Comparison of ENCODE assay signal across 9 mouse cellular contexts in the genomic region with DNA sequence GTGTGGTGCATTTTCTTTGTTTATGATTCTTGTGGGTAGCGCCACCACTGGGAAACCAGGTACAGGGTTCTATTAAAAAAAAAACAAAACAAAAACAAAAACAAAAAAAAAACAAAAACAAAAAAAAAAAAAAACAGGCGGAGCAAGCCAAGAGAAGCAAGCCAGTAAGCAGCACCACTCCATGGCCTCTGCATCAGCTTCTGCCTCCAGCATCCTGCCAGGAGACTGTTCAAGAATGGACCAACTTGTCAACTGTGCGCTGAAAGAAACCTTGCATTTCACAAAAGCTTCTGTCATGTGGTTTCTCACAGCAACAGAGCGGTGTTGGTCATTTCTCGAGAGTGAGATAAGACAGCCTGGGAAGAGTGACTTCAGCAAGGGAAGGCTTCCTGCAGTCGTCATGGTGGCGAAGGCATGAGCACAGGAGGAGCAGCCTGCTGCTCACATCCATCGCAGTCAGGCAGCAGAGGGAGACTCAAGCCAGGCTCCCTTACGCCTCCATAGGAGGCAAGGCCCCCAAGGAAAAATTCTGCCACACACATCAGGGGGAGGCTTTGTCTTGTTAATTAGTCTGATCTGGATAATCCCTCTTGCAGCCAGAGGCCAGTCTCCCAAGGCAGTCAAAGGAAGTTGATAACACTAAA. TPM values are rescaled to one million over a fixed set of nuclear protein-coding genes. Genes with fewer than 3 reads are reported as not detected.
DNase-seq lines count a peak whose midpoint lies in the region; ATAC-seq lines count a peak whose summit lies in the region.
"Had no signal": no experiment of that assay in that cellular context is flagged by ENCODE, and none has a peak within 500 bp of the region (broad histone marks: within the 10 kb centered on the region; RNA-seq: fewer than 3 reads in every experiment).

No protein-coding gene starts in this region.

- no peak for ATAC-seq in neural tube, embryonic 11.5 days (ENCODE audit: insufficient read depth, low FRiP score, low TSS enrichment)
- ATAC-seq in intestine, embryonic 15.5 days = no peak
- ATAC-seq in activated CD4-positive, CD25-positive, alpha-beta regulatory T cell, adult 4 months = no peak

- H3K4me2 ChIP-seq in neural tube, embryonic 11.5 days (ENCODE audit: low read depth) = no peak overlapping the region
- H3K4me2 ChIP-seq in intestine, embryonic 15.5 days (replicated peaks) = no peak overlapping the region

- WGBS in hindbrain, embryonic 10.5 days = 28% methylated on average over 9 of the region's 9 CpGs
- WGBS in neural tube, embryonic 11.5 days = 33% methylated on average over 9 of the region's 9 CpGs
- WGBS in intestine, embryonic 15.5 days = 39% methylated on average over 9 of the region's 9 CpGs

- H3K9me3 ChIP-seq in hindbrain, embryonic 10.5 days = no peaks in the 10 kb centered on the region
- H3K9me3 ChIP-seq in neural tube, embryonic 11.5 days (ENCODE audit: control insufficient read depth, low read length) = no peaks in the 10 kb centered on the region
- no peaks in the 10 kb centered on the region for H3K9me3 ChIP-seq in intestine, embryonic 15.5 days

- H3K4me3 ChIP-seq in hindbrain, embryonic 10.5 days = no peak overlapping the region
- no peak overlapping the region for H3K4me3 ChIP-seq in neural tube, embryonic 11.5 days (ENCODE audit: low read depth, low read length)
- H3K4me3 ChIP-seq in intestine, embryonic 15.5 days (replicated peaks) = no peak overlapping the region

- H3K9ac ChIP-seq in neural tube, embryonic 11.5 days (ENCODE audit: low read length) = no peak overlapping the region
- no peak overlapping the region for H3K9ac ChIP-seq in intestine, embryonic 15.5 days

- H3K27ac ChIP-seq in hindbrain, embryonic 10.5 days = no peak overlapping the region
- no peak overlapping the region for H3K27ac ChIP-seq in neural tube, embryonic 11.5 days (ENCODE audit: low read depth, low read length)
- H3K27ac ChIP-seq in intestine, embryonic 15.5 days = no peak overlapping the region

- H3K36me3 ChIP-seq in hindbrain, embryonic 10.5 days = no peaks in the 10 kb centered on the region
- no peaks in the 10 kb centered on the region for H3K36me3 ChIP-seq in neural tube, embryonic 11.5 days (ENCODE audit: control insufficient read depth, insufficient read depth, low read length)
- H3K36me3 ChIP-seq in intestine, embryonic 15.5 days = no peaks in the 10 kb centered on the region

- H3K27me3 ChIP-seq in hindbrain, embryonic 10.5 days (ENCODE audit: insufficient read depth, poor library complexity, severe bottlenecking) = no peaks in the 10 kb centered on the region
- H3K27me3 ChIP-seq in neural tube, embryonic 11.5 days (ENCODE audit: control insufficient read depth, insufficient read depth, low read length) = no peaks in the 10 kb centered on the region
- H3K27me3 ChIP-seq in intestine, embryonic 15.5 days (replicated peaks) = no peaks in the 10 kb centered on the region

- peak; percentile 27 to 31 for DNase-seq in kidney, postnatal 4 days
- no peak for DNase-seq in kidney, postnatal 14 days
- DNase-seq in ZHBTc4 (ENCODE audit: low read depth, low spot score) = peak; percentile 71
- peak; percentile 15 for DNase-seq in hindbrain, embryonic 10.5 days (ENCODE audit: low spot score)
- peak; percentile 39 for DNase-seq in neural tube, embryonic 11.5 days (ENCODE audit: low spot score)
- DNase-seq in left cerebral cortex, adult 9 months (ENCODE audit: low spot score in 2 of 2) = no peak

- peaks cover 14% of the 10 kb centered on the region for H3K4me1 ChIP-seq in hindbrain, embryonic 10.5 days (replicated peaks)
- H3K4me1 ChIP-seq in neural tube, embryonic 11.5 days (ENCODE audit: control insufficient read depth, insufficient read depth, low read length) = no peaks in the 10 kb centered on the region
- no peaks in the 10 kb centered on the region for H3K4me1 ChIP-seq in intestine, embryonic 15.5 days (replicated peaks)

RNA-seq across cellular contexts. Expression of a gene that starts 6.7 kb away (rescaled TPM):
- not detected in 2 replicates for polyA plus RNA-seq in hindbrain, embryonic 10.5 days (2016; fragmentation: Nextera tagmentation; extraction: Ambion mirVana)
- not detected in 2 replicates for polyA plus RNA-seq in neural tube, embryonic 11.5 days (2014; fragmentation: Nextera tagmentation; extraction: Ambion mirVana)
- polyA plus RNA-seq in intestine, embryonic 15.5 days (2015; fragmentation: Nextera tagmentation; extraction: Ambion mirVana) = 0.08 and 0.16 TPM in 2 replicates
- polyA plus RNA-seq in activated CD4-positive, CD25-positive, alpha-beta regulatory T cell, adult 4 months (2017; shearing (Covaris generic)) = not detected
- polyA plus RNA-seq: embryonic facial prominence, embryonic 14.5 days had no signal

RNA-seq across cellular contexts. Expression of a gene that starts 20.8 kb away (rescaled TPM):
- 23.0 and 26.7 TPM in 2 replicates for polyA plus RNA-seq in hindbrain, embryonic 10.5 days (2016; fragmentation: Nextera tagmentation; extraction: Ambion mirVana)
- 26.4 and 28.2 TPM in 2 replicates for polyA plus RNA-seq in neural tube, embryonic 11.5 days (2014; fragmentation: Nextera tagmentation; extraction: Ambion mirVana)
- polyA plus RNA-seq in intestine, embryonic 15.5 days (2015; fragmentation: Nextera tagmentation; extraction: Ambion mirVana) = 15.4 and 17.7 TPM in 2 replicates
- polyA plus RNA-seq in activated CD4-positive, CD25-positive, alpha-beta regulatory T cell, adult 4 months (2017; shearing (Covaris generic)) = 1 to 10 TPM; 3.5 to 4.2 TPM

RNA-seq across cellular contexts. Expression of a gene that starts 42.3 kb away (rescaled TPM):
- 126 and 131 TPM in 2 replicates for polyA plus RNA-seq in hindbrain, embryonic 10.5 days (2016; fragmentation: Nextera tagmentation; extraction: Ambion mirVana)
- 150 and 165 TPM in 2 replicates for polyA plus RNA-seq in neural tube, embryonic 11.5 days (2014; fragmentation: Nextera tagmentation; extraction: Ambion mirVana)
- 237 and 255 TPM in 2 replicates for polyA plus RNA-seq in intestine, embryonic 15.5 days (2015; fragmentation: Nextera tagmentation; extraction: Ambion mirVana)
- 10 to 100 TPM; 52.4 to 55.6 TPM for polyA plus RNA-seq in activated CD4-positive, CD25-positive, alpha-beta regulatory T cell, adult 4 months (2017; shearing (Covaris generic))

Comparison
In these comparisons a context has a peak if more than half of its experiments do, and no peak if none do; other contexts are left out.
1. DNase-seq: peak in kidney, postnatal 4 days (2 of 2), ZHBTc4 (single experiment), hindbrain, embryonic 10.5 days (single experiment) and neural tube, embryonic 11.5 days (single experiment); none in kidney, postnatal 14 days (single experiment) and left cerebral cortex, adult 9 months (0 of 2).